Mouse (Mus musculus) forebrain, embryonic 11.5 days (tissue): ENCODE results near the gene Gm17018. TPM values are rescaled to one million over a fixed set of nuclear protein-coding genes. Genes with fewer than 3 reads are reported as not detected.

Experiments
- ATAC-seq: fragments of 200-750 bp; cut with Nextera tagmentation; replicated peaks from 2 replicates; pipeline ENCODE4 v1.8.0; 2017; ENCODE audit warnings: moderate TSS enrichment; ENCODE audit not compliant: low FRiP score
- DNase-seq: peaks from one replicate; pipeline ENCODE4 v3.0.0-alpha.2; 2017; ENCODE audit warnings: low spot score
- H3K27ac ChIP-seq: fragments of 300-500 bp; sonication (generic); 2 replicates; pipeline ENCODE4 v1.5.1; 2014; ENCODE audit warnings: low read depth, low read length
- H3K27me3 ChIP-seq: fragments of 300-500 bp; sonication (generic); 2 replicates; pipeline ENCODE4 v1.6.1; 2014; ENCODE audit warnings: mild to moderate bottlenecking, low read length, mixed read lengths; ENCODE audit not compliant: control insufficient read depth, insufficient read depth
- H3K36me3 ChIP-seq: fragments of 300-500 bp; sonication (generic); 2 replicates; pipeline ENCODE4 v1.6.1; 2014; ENCODE audit warnings: mild to moderate bottlenecking, low read length, moderate library complexity, mixed read lengths; ENCODE audit not compliant: control insufficient read depth, insufficient read depth
- H3K4me1 ChIP-seq: fragments of 300-500 bp; sonication (generic); replicated peaks from 2 replicates; pipeline ENCODE4 v1.6.1; 2014; ENCODE audit warnings: low read length, mixed read lengths; ENCODE audit not compliant: control insufficient read depth, insufficient read depth
- H3K4me2 ChIP-seq: fragments of 300-500 bp; sonication (generic); 2 replicates; pipeline ENCODE4 v1.6.1; 2014; ENCODE audit warnings: low read depth, mild to moderate bottlenecking, low read length, moderate library complexity, mixed read lengths; ENCODE audit not compliant: severe bottlenecking
- H3K4me3 ChIP-seq: fragments of 300-500 bp; sonication (generic); 2 replicates; pipeline ENCODE4 v1.5.1; 2014; ENCODE audit warnings: low read depth, low read length
- H3K9ac ChIP-seq: fragments of 300-500 bp; sonication (generic); 2 replicates; pipeline ENCODE4 v1.6.1; 2014; ENCODE audit warnings: low read length
- H3K9me3 ChIP-seq: fragments of 300-500 bp; sonication (generic); 2 replicates; pipeline ENCODE4 v1.6.1; 2016; ENCODE audit warnings: low read length, mixed read lengths; ENCODE audit not compliant: control insufficient read depth
- WGBS: fragments of 180-500 bp; shearing (Covaris S2); extraction: QIAGEN DNeasy Blood & Tissue Kit; methylation state at CpG from one replicate; pipeline ENCODE4 v1.1.7; 2014; 5-methylcytosine and 5-hydroxymethylcytosine counted together
- polyA plus RNA-seq: library from polyadenylated mRNA; unstranded; fragments of >200 nt; fragmentation: Nextera tagmentation; extraction: Ambion mirVana; gene quantifications from 2 replicates; pipeline ENCODE4 v1.2.1, GENCODE M21; 2014

The Gm17018 gene
- polyA plus RNA-seq, 1 experiment from 2014 or later, result 49.7 TPM

DNA sequence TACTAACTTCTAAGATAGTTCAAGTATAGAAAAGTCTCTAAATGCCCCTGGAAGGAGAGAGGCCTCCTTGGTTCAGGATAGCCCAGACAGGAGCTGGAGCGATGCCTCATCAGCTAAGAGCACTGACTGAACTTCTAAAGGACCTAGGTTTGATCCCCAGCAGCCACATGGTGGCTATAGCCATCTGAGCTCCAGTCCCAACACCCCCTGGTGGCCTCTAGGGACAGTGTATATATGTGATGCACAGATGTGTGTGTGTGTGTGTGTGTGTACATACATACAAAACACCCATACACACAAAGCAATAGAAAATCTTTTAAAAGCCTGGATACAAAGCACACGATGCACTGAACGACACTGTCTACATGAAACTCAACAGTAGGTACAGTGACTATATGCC, 68.8 kb downstream of the Gm17018 start:
- WGBS, result 94% methylated on average over 3 of the region's 3 CpGs

More for the DNA sequence above, 68.8 kb downstream of the Gm17018 start:
- DNase-seq, result no peak
- Histone ChIP-seq H3K9ac (no peak overlapping the region), H3K4me2 (no peak overlapping the region), H3K27me3 (no peaks in the 10 kb centered on the region), H3K9me3 (no peaks in the 10 kb centered on the region), H3K36me3 (no peaks in the 10 kb centered on the region), H3K4me3 (no peak overlapping the region), H3K27ac (no peak overlapping the region), H3K4me1 (no peaks in the 10 kb centered on the region)
- no peak for ATAC-seq

Other genes starting within 250 kb of the Gm17018 start
- gene Btrc, start 196.9 kb upstream of the Gm17018 start, polyA plus RNA-seq, result 54.1 and 58.8 TPM in 2 replicates
- 22.6 and 24.0 TPM in 2 replicates for gene Poll, start 84 bp upstream of the Gm17018 start, polyA plus RNA-seq
- 5.0 and 7.3 TPM in 2 replicates for gene Fbxw4, start 99.7 kb downstream of the Gm17018 start, polyA plus RNA-seq
- 18.3 and 22.2 TPM in 2 replicates for gene Fgf8, start 182.3 kb downstream of the Gm17018 start, polyA plus RNA-seq
- gene Npm3, start 189.0 kb downstream of the Gm17018 start, polyA plus RNA-seq, result 13.1 and 18.2 TPM in 2 replicates
- 83.4 and 88.9 TPM in 2 replicates for gene Mgea5, start 223.2 kb downstream of the Gm17018 start, polyA plus RNA-seq